Mouse (Mus musculus) testis, adult 2 months (tissue): ENCODE measurements around the gene Trmt11. TPM values are rescaled to one million over a fixed set of nuclear protein-coding genes. Genes with fewer than 3 reads are reported as not detected.

Experiments
- H3K27ac ChIP-seq: fragments of 200-500 bp; 2 replicates; pipeline ENCODE4 v1.5.1; 2012; ENCODE audit warnings: low read depth, low read length; ENCODE audit not compliant: control insufficient read depth, insufficient read depth
- H3K27me3 ChIP-seq: fragments of 200-500 bp; 2 replicates; pipeline ENCODE4 v1.6.1; 2012; ENCODE audit warnings: mild to moderate bottlenecking, low read length, moderate library complexity; ENCODE audit not compliant: control insufficient read depth, insufficient read depth
- H3K36me3 ChIP-seq: fragments of 200-500 bp; 2 replicates; pipeline ENCODE4 v1.6.1; 2012; ENCODE audit warnings: mild to moderate bottlenecking, low read length; ENCODE audit not compliant: control insufficient read depth, insufficient read depth
- H3K4me1 ChIP-seq: fragments of 200-500 bp; 2 replicates; pipeline ENCODE4 v1.6.1; 2012; ENCODE audit warnings: low read length; ENCODE audit not compliant: control insufficient read depth, insufficient read depth
- H3K4me3 ChIP-seq: fragments of 200-500 bp; 2 replicates; pipeline ENCODE4 v1.5.1; 2012; ENCODE audit warnings: low read depth, mild to moderate bottlenecking, low read length, moderate library complexity, mixed read lengths; ENCODE audit not compliant: control insufficient read depth
- CTCF ChIP-seq: fragments of 200-500 bp; IDR thresholded peaks from 2 replicates; pipeline ENCODE4 v1.5.1; 2012; ENCODE audit warnings: low read depth, mild to moderate bottlenecking, inconsistent platforms, low read length, moderate library complexity; ENCODE audit not compliant: control insufficient read depth, insufficient read depth, insufficient replicate concordance
- POLR2A ChIP-seq: fragments of 200-500 bp; IDR thresholded peaks from 2 replicates; pipeline ENCODE4 v1.6.1; 2012; ENCODE audit warnings: low read depth, mild to moderate bottlenecking, inconsistent platforms, low read length, moderate library complexity; ENCODE audit not compliant: control insufficient read depth
- polyA plus RNA-seq: library from polyadenylated mRNA; depleted of rRNA; stranded (reverse); fragments of >200 nt; gene quantifications from 2 replicates; pipeline ENCODE4 v1.2.3, GENCODE M21; 2012

The Trmt11 gene
- polyA plus RNA-seq, 1 experiment = 0.91 TPM

DNA sequence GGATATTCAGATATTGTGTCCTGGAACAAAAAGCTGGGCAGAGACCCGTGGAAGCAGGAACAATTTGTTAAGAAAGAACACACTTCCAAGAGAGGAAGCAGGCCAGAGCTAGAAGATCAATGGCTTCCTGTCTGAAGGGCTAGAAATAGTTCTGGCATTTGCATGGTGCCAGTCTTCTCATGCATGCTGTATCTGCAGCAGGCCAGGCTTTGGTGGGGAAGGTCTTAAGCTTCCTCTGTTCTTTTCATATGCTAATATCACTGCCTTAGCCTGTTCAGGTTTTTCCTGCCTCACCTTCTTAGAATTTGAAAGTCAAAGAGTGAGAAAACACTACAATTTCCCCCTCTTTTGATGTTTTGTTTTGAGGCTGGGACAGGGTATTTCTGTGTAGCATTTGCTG, 27.0 kb upstream of the Trmt11 start:
- Histone ChIP-seq H3K4me3 (no peak overlapping the region), H3K27ac (no peak overlapping the region), H3K4me1 (no peaks in the 10 kb centered on the region), H3K36me3 (no peaks in the 10 kb centered on the region), H3K27me3 (no peaks in the 10 kb centered on the region)
- TF ChIP-seq POLR2A = no peak
- TF ChIP-seq CTCF = no peak

DNA sequence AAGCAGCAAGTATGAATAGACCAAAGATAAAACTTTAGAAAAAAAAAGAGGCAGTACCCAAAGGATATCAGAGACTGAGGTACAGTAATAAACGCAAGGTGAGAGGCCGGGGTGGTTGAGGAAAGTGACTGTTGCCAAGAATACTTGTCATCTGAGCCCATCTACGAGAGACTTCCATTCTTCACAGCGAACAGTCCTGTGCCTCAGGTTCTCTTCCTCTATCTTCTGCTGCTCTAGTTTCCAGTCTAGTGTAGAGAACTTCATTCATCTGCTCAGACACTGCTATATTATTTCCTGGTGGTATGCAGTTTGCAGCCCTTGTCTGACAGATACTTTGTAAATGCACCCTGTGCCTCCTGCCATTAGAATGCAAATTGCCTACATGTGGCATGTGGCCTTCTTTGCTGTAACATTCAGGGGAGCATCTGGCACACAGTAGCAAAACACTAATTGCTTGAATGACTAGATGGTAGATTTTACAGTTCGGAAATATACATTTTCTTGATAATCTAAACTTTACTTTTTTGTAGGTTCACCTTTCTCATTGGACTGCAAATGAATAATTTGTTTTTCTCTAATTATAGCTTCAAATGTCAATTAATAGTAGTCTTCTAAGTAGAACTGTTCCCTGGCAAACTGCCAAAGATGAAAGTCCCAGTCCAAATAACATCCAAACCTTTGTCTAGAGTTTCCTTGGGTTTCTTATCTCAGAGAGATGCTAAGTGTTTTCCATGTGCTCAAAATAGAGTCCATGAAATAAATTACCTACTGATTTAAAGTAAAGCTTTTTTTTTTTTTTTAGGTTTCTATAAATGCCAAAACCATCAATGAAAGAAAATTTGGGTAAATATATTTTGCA, 23.8 kb upstream of the Trmt11 start:
- Histone ChIP-seq H3K27ac (no peak overlapping the region), H3K27me3 (no peaks in the 10 kb centered on the region), H3K4me1 (no peaks in the 10 kb centered on the region), H3K4me3 (no peak overlapping the region), H3K36me3 (no peaks in the 10 kb centered on the region)
- no peak for TF ChIP-seq POLR2A
- no peak for TF ChIP-seq CTCF

DNA sequence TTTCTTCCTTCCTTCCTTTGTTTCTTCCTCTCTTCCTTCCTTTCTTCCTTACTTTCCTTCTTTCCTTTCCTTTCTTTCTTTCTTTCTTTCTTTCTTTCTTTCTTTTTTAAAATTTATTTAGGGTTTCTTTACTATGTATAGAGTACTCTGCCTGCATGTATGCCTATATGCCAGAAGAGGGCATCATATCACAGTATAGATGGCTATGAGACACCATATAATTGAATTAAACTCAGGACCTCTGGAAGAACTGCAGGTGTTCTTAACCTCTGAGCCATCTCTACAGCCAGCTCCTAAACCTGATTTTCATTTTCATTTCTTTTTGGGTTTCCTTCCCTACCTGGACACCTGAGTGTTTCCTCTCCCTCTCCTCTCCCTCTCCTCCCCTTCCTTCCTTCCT, 22.4 kb upstream of the Trmt11 start:
- Histone ChIP-seq H3K27me3 (no peaks in the 10 kb centered on the region), H3K36me3 (no peaks in the 10 kb centered on the region), H3K4me3 (no peak overlapping the region), H3K27ac (no peak overlapping the region), H3K4me1 (no peaks in the 10 kb centered on the region)
- TF ChIP-seq CTCF = no peak
- TF ChIP-seq POLR2A = no peak

DNA sequence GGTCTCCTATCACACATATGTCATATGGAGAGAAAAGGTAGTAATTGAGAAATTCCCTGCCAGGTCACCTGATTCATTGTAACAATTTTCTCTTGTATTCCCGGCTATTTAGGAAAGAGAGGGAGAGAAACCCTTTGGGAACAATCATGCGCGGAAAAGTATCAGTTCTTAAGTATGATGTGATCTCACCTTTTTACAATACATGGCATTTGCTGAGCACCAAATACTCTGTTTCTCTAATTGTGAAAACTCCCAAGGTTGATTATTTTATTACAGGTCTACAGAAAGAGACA, 18.3 kb upstream of the Trmt11 start:
- Histone ChIP-seq H3K36me3 (no peaks in the 10 kb centered on the region), H3K4me3 (no peak overlapping the region; the same call in 1 of the 2 replicates), H3K27me3 (no peaks in the 10 kb centered on the region), H3K27ac (no peak overlapping the region), H3K4me1 (no peaks in the 10 kb centered on the region)
- no peak for TF ChIP-seq CTCF
- TF ChIP-seq POLR2A = no peak

DNA sequence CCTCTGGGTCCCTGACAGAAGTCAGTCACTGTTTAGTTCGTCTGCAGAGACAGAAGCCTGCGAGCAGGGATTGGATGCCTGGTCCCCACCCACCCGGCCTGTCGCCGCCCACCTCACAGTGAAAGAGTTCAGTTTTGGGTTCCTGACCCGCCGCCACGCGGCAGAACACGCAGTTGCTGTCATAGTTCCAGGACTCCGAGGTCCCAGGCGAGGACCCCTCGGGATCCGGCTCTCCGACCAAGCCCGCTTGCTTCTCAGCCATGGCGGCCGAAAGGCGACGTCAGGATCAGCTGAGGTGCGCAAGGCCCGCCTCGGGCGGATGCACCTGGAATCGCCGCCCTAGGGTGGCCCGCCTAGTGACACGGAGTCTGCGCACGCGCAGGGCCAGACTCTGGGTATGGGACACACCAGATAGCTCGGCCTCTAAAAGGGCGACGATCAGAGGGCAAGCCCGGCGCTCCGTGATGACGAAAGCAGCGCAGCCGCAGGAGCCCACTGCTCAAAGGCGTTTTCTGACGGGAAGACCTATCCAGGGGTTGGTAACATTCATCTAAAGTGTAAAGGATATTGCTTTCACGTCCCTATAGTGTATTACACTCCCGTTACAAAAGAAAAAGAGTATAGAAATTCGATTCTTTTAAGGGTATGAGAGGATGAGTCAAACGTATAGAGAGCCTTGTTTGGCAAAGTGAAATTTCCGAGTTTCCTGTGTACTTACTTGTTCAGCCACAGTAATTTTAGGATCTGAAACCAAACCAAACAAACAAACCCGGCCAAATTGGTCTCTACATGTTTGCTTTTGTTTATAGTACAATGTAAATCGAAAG, 17.8 kb upstream of the Trmt11 start:
- peak overlapping the region; percentile 84 for H3K4me3 ChIP-seq
- H3K27ac ChIP-seq = peak overlapping the region; percentile 69
- H3K4me1 ChIP-seq = no peaks in the 10 kb centered on the region
- peak; percentile 88 for TF ChIP-seq POLR2A
- TF ChIP-seq CTCF = no peak
- H3K36me3 ChIP-seq = no peaks in the 10 kb centered on the region
- no peaks in the 10 kb centered on the region for H3K27me3 ChIP-seq

DNA sequence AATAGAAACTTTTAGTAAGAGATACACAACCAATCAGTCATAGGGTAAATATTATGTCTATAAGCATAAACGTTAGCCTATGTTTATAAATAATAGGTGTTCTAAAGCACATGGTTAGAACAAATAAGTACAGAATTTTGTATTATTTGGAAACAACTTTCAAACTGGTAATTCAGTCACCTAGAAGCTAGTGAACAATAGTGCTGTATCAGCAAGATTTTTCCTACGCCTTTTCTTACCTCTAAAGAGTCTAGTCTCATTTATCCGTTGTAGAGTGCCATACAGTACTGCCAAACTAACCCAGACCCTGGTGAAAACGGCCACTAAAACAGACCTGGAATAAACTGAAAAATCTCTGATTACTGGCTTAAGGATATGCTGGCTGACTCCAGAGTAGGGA, 12.5 kb upstream of the Trmt11 start:
- Histone ChIP-seq H3K27me3 (no peaks in the 10 kb centered on the region), H3K4me1 (no peaks in the 10 kb centered on the region), H3K36me3 (no peaks in the 10 kb centered on the region), H3K4me3 (no peak overlapping the region), H3K27ac (no peak overlapping the region)
- TF ChIP-seq POLR2A (no peak), CTCF (no peak)

DNA sequence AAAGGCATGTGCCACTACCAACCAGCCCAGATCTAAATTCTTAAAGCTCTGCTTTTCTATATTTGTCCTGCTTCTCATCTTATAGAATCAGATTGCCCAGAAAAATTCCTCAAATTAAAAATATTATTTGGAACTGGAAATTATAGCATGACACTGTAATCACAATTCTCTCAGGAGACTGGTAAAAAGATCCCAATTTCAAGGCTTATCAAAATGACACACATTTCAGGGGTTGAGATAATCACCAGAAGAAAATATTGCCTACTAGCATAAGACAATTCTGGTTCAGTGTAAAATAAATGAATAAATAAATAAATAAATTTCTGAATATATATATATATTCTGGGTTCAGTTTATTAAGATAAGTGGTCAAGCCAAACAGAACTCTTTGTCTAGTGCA, 9.1 kb upstream of the Trmt11 start:
- no peak for TF ChIP-seq POLR2A
- no peak for TF ChIP-seq CTCF
- Histone ChIP-seq H3K36me3 (no peaks in the 10 kb centered on the region), H3K4me1 (no peaks in the 10 kb centered on the region), H3K4me3 (no peak overlapping the region), H3K27me3 (no peaks in the 10 kb centered on the region), H3K27ac (no peak overlapping the region)
